Mouse (Mus musculus): Measurements from ENCODE around the gene Nanos1.

DNA sequence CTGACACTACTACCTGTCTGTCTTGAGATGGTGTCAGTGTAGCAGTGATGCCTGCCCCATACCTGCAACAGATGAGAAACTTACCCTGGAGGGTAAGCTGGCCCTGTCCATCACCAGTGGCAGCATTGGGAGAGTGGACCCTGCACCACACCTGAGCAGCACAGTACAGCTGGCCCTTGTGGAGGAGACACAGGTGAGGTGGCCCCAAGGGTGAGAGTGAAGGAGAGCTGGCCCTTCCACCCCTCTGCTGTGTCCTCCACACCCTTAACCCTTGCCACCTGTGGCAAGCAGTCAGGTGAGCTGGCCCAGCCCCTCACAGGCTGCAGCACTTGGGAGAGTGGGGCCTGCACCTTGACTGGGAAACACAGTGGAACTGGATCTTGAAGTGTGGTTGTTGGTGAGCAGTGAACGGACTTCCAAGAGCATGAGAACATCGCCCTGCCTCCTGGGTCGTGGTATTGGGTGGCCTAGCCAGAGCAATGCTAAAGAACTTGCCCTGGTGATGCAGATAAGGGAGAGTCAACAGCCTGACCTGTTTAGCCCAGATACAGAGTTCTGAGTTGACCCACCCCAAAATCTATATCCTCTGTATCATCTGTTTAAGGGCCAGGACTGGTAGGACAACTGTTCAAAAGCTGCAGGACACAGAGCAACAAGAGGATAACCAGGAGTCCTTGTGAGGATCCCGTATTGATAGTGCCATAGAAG lies 46.4 kb upstream of the Nanos1 start:
- TF ChIP-seq CTCF (IDR thresholded peaks at IDR 0.05; ENCODE audit: borderline replicate concordance, insufficient read depth, low read length) (no peak), POLR2A (IDR thresholded peaks at IDR 0.05; ENCODE audit: low read depth, low read length) (no peak)
